Mouse (Mus musculus) heart, adult 9 months (tissue): Measurements from ENCODE around the gene Grap.

Experiments
- DNase-seq, 2 experiments: peaks; one replicate each; pipeline ENCODE4 v3.0.0; 2022; ENCODE audit warnings: low spot score in 2 of 2

Grap gene

GRCm38 (mm10) chr11:61656148-61656850, 3.2 kb downstream of the Grap start:
- DNase-seq, result no peak

- DNase-seq, result no peak
Observed at GRCm38 (mm10) chr11:61657432-61657831, 4.4 kb downstream of the Grap start.

- DNase-seq, result no peak
Observed at GRCm38 (mm10) chr11:61658360-61658922, 5.4 kb downstream of the Grap start.

GRCm38 (mm10) chr11:61659011-61659858, 6.2 kb downstream of the Grap start:
- peak; percentile 38 to 58 for DNase-seq

- no peak for DNase-seq
Observed at GRCm38 (mm10) chr11:61660001-61660400, 6.9 kb downstream of the Grap start.

- no peak for DNase-seq
Observed at GRCm38 (mm10) chr11:61660806-61661392, 7.8 kb downstream of the Grap start.

- no peak for DNase-seq
Observed at GRCm38 (mm10) chr11:61662189-61662588, 9.1 kb downstream of the Grap start.

GRCm38 (mm10) chr11:61665401-61665800, 12.3 kb downstream of the Grap start:
- DNase-seq, result no peak

GRCm38 (mm10) chr11:61665991-61666799, 13.1 kb downstream of the Grap start:
- DNase-seq, result peak in 1 of 2 experiments; percentile 13

- no peak for DNase-seq
Observed at GRCm38 (mm10) chr11:61667248-61667647, 14.2 kb downstream of the Grap start.

- no peak for DNase-seq
Observed at GRCm38 (mm10) chr11:61667782-61668181, 14.7 kb downstream of the Grap start.

- no peak for DNase-seq
Observed at GRCm38 (mm10) chr11:61669492-61670490, 16.7 kb downstream of the Grap start.

- no peak for DNase-seq
Observed at GRCm38 (mm10) chr11:61671781-61672383, 18.8 kb downstream of the Grap start.

- no peak for DNase-seq
Observed at GRCm38 (mm10) chr11:61673686-61674085, 20.6 kb downstream of the Grap start.

GRCm38 (mm10) chr11:61674151-61674838, 21.2 kb downstream of the Grap start:
- DNase-seq, result no peak

GRCm38 (mm10) chr11:61674839-61675159, 21.7 kb downstream of the Grap start:
- no peak for DNase-seq

- DNase-seq, result no peak
Observed at GRCm38 (mm10) chr11:61675332-61675731, 22.3 kb downstream of the Grap start.

- no peak for DNase-seq
Observed at GRCm38 (mm10) chr11:61676216-61676854, 23.3 kb downstream of the Grap start.

- no peak for DNase-seq
Observed at GRCm38 (mm10) chr11:61677709-61678108, 24.6 kb downstream of the Grap start.
